Mouse (Mus musculus): ENCODE results near the gene Egr2.

DNA sequence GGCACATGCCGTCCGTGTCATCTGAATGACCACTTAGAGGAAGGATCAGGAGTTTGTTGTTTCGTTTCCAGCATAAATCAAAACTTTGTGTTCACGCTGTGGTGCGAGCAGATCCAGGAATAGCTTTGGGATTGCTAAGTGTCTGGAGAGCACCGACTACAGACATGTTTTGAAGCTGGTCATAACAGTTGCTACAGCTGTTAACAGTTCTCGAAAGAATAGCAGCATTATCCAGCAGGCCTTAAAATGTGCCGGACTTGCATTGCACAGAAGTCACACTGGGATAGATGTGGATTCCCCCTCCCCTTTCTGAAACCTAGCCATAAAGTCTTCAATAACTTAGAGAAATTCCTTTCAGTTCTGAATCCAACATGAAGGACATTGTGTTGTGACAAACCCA lies 38.0 kb downstream of the Egr2 start:
- TF ChIP-seq POLR2A (IDR thresholded peaks at IDR 0.05; ENCODE audit: borderline replicate concordance, low read depth, low read length), result no peak
- TF ChIP-seq CTCF (IDR thresholded peaks at IDR 0.05; ENCODE audit: low read depth, low read length), result no peak
